Mouse (Mus musculus) forebrain, embryonic 11.5 days (tissue): ENCODE measurements around the gene Krt34. TPM values are rescaled to one million over a fixed set of nuclear protein-coding genes. Genes with fewer than 3 reads are reported as not detected.

ENCODE experiments used
- ATAC-seq: fragments of 200-750 bp; cut with Nextera tagmentation; replicated peaks from 2 replicates; pipeline ENCODE4 v1.8.0; 2017; ENCODE audit warnings: moderate TSS enrichment; ENCODE audit not compliant: low FRiP score
- DNase-seq: peaks from one replicate; pipeline ENCODE4 v3.0.0-alpha.2; 2017; ENCODE audit warnings: low spot score
- H3K27ac ChIP-seq: fragments of 300-500 bp; sonication (generic); 2 replicates; pipeline ENCODE4 v1.5.1; 2014; ENCODE audit warnings: low read depth, low read length
- H3K27me3 ChIP-seq: fragments of 300-500 bp; sonication (generic); 2 replicates; pipeline ENCODE4 v1.6.1; 2014; ENCODE audit warnings: mild to moderate bottlenecking, low read length, mixed read lengths; ENCODE audit not compliant: control insufficient read depth, insufficient read depth
- H3K36me3 ChIP-seq: fragments of 300-500 bp; sonication (generic); 2 replicates; pipeline ENCODE4 v1.6.1; 2014; ENCODE audit warnings: mild to moderate bottlenecking, low read length, moderate library complexity, mixed read lengths; ENCODE audit not compliant: control insufficient read depth, insufficient read depth
- H3K4me1 ChIP-seq: fragments of 300-500 bp; sonication (generic); replicated peaks from 2 replicates; pipeline ENCODE4 v1.6.1; 2014; ENCODE audit warnings: low read length, mixed read lengths; ENCODE audit not compliant: control insufficient read depth, insufficient read depth
- H3K4me2 ChIP-seq: fragments of 300-500 bp; sonication (generic); 2 replicates; pipeline ENCODE4 v1.6.1; 2014; ENCODE audit warnings: low read depth, mild to moderate bottlenecking, low read length, moderate library complexity, mixed read lengths; ENCODE audit not compliant: severe bottlenecking
- H3K4me3 ChIP-seq: fragments of 300-500 bp; sonication (generic); 2 replicates; pipeline ENCODE4 v1.5.1; 2014; ENCODE audit warnings: low read depth, low read length
- H3K9ac ChIP-seq: fragments of 300-500 bp; sonication (generic); 2 replicates; pipeline ENCODE4 v1.6.1; 2014; ENCODE audit warnings: low read length
- H3K9me3 ChIP-seq: fragments of 300-500 bp; sonication (generic); 2 replicates; pipeline ENCODE4 v1.6.1; 2016; ENCODE audit warnings: low read length, mixed read lengths; ENCODE audit not compliant: control insufficient read depth
- WGBS: fragments of 180-500 bp; shearing (Covaris S2); extraction: QIAGEN DNeasy Blood & Tissue Kit; methylation state at CpG from one replicate; pipeline ENCODE4 v1.1.7; 2014; 5-methylcytosine and 5-hydroxymethylcytosine counted together
- polyA plus RNA-seq: library from polyadenylated mRNA; unstranded; fragments of >200 nt; fragmentation: Nextera tagmentation; extraction: Ambion mirVana; gene quantifications from 2 replicates; pipeline ENCODE4 v1.2.1, GENCODE M21; 2014

The Krt34 gene
- polyA plus RNA-seq, 1 experiment from 2014 or later, result not detected

- DNase-seq (no peak), ATAC-seq (no peak)
- H3K36me3 ChIP-seq, result no peaks in the 10 kb centered on the region
- H3K4me3 ChIP-seq, result no peak overlapping the region
- no peak overlapping the region for H3K9ac ChIP-seq
- no peaks in the 10 kb centered on the region for H3K4me1 ChIP-seq
- H3K9me3 ChIP-seq, result no peaks in the 10 kb centered on the region
- no peak overlapping the region for H3K27ac ChIP-seq
- 93% methylated on average over 3 of the region's 3 CpGs for WGBS
- no peaks in the 10 kb centered on the region for H3K27me3 ChIP-seq
- no peak overlapping the region for H3K4me2 ChIP-seq
These were observed 52.8 kb downstream of the Krt34 start for GRCm38 (mm10) chr11:99988530-99988929.

Other genes starting within 250 kb of the Krt34 start
- not detected in 2 replicates for gene Gm11596, start 248.1 kb downstream of the Krt34 start, polyA plus RNA-seq
- not detected in 2 replicates for gene Gm11569, start 242.6 kb downstream of the Krt34 start, polyA plus RNA-seq
- gene Gm11554, start 237.1 kb downstream of the Krt34 start, polyA plus RNA-seq, result not detected in 2 replicates
- gene Krtap4-13, start 231.7 kb downstream of the Krt34 start, polyA plus RNA-seq, result not detected in 2 replicates
- not detected in 2 replicates for gene Gm11564, start 225.9 kb downstream of the Krt34 start, polyA plus RNA-seq
- not detected in 2 replicates for gene 2300003K06Rik, start 203.5 kb downstream of the Krt34 start, polyA plus RNA-seq
- not detected in 2 replicates for gene Krtap4-16, start 189.9 kb downstream of the Krt34 start, polyA plus RNA-seq
- gene Gm11568, start 183.6 kb downstream of the Krt34 start, polyA plus RNA-seq, result not detected in 2 replicates
- gene Gm11559, start 177.1 kb downstream of the Krt34 start, polyA plus RNA-seq, result not detected in 2 replicates
- gene Krtap9-1, start 168.2 kb downstream of the Krt34 start, polyA plus RNA-seq, result not detected in 2 replicates
- not detected in 2 replicates for gene Gm11567, start 162.4 kb downstream of the Krt34 start, polyA plus RNA-seq
- gene Krtap31-1, start 133.6 kb downstream of the Krt34 start, polyA plus RNA-seq, result not detected in 2 replicates
- gene Gm11565, start 126.8 kb downstream of the Krt34 start, polyA plus RNA-seq, result not detected in 2 replicates
- gene Krtap31-2, start 105.3 kb downstream of the Krt34 start, polyA plus RNA-seq, result not detected in 2 replicates
- not detected in 2 replicates for gene Krtap9-5, start 93.1 kb downstream of the Krt34 start, polyA plus RNA-seq
- not detected in 2 replicates for gene Krtap29-1, start 62.5 kb downstream of the Krt34 start, polyA plus RNA-seq
- not detected in 2 replicates for gene Krtap16-1, start 55.0 kb downstream of the Krt34 start, polyA plus RNA-seq
- gene Krtap17-1, start 47.6 kb downstream of the Krt34 start, polyA plus RNA-seq, result not detected in 2 replicates
- not detected in 2 replicates for gene Krt33a, start 25.3 kb downstream of the Krt34 start, polyA plus RNA-seq
- not detected in 2 replicates for gene Krt33b, start 11.7 kb downstream of the Krt34 start, polyA plus RNA-seq
- not detected in 2 replicates for gene Krt31, start 9.0 kb upstream of the Krt34 start, polyA plus RNA-seq
- gene Krt32, start 46.7 kb upstream of the Krt34 start, polyA plus RNA-seq, result not detected in 2 replicates
- gene Krt35, start 54.7 kb upstream of the Krt34 start, polyA plus RNA-seq, result not detected in 2 replicates
- gene Krt36, start 64.1 kb upstream of the Krt34 start, polyA plus RNA-seq, result not detected in 2 replicates
- not detected in 2 replicates for gene Krt13, start 80.0 kb upstream of the Krt34 start, polyA plus RNA-seq
- 0.90 and 1.2 TPM in 2 replicates for gene Krt15, start 94.4 kb upstream of the Krt34 start, polyA plus RNA-seq
- gene Krt19, start 107.1 kb upstream of the Krt34 start, polyA plus RNA-seq, result 3.0 and 4.0 TPM in 2 replicates
- gene Krt9, start 151.7 kb upstream of the Krt34 start, polyA plus RNA-seq, result not detected in 2 replicates
- gene Krt14, start 166.0 kb upstream of the Krt34 start, polyA plus RNA-seq, result 1.6 and 1.7 TPM in 2 replicates
- gene Krt16, start 207.3 kb upstream of the Krt34 start, polyA plus RNA-seq, result not detected in 2 replicates
- not detected in 2 replicates for gene Krt17, start 219.5 kb upstream of the Krt34 start, polyA plus RNA-seq
- not detected in 2 replicates for gene Krt42, start 228.3 kb upstream of the Krt34 start, polyA plus RNA-seq